Mouse (Mus musculus) MEL (cell line): ENCODE measurements around the gene Ddx19a. TPM values are rescaled to one million over a fixed set of nuclear protein-coding genes. Genes with fewer than 3 reads are reported as not detected.

Experiments used
- DNase-seq: peaks from one replicate; pipeline ENCODE4 v3.0.0; 2011; ENCODE audit warnings: low read depth, low spot score
- H3K27ac ChIP-seq: 2 replicates; pipeline ENCODE4 v1.5.1; 2012; ENCODE audit warnings: low read depth, mild to moderate bottlenecking, control low read depth, low read length, moderate library complexity; ENCODE audit not compliant: control insufficient read depth
- H3K27me3 ChIP-seq, 2 experiments: fragments of 150-350 bp in 1 of 2; sonication (generic) in 1 of 2; 2 replicates each; pipeline ENCODE4 v1.6.1; 2012; ENCODE audit warnings: low read length in 2 of 2, mild to moderate bottlenecking in 2 of 2, improper control_type of control experiment in 1 of 2, moderate library complexity in 1 of 2; ENCODE audit not compliant: insufficient read depth in 2 of 2, control insufficient read depth in 1 of 2
- H3K36me3 ChIP-seq, 2 experiments: 2 replicates each; pipeline ENCODE4 v1.6.1; 2012 to 2014; ENCODE audit warnings: low read length in 2 of 2, improper control_type of control experiment in 1 of 2, inconsistent platforms in 1 of 2, mild to moderate bottlenecking in 1 of 2; ENCODE audit not compliant: insufficient read depth in 2 of 2, control insufficient read depth in 1 of 2
- H3K4me1 ChIP-seq, 2 experiments: fragments of 150-350 bp in 1 of 2; sonication (generic) in 1 of 2; 2 replicates each; pipeline ENCODE4 v1.6.1; 2012; ENCODE audit warnings: low read length in 2 of 2, improper control_type of control experiment in 1 of 2, mild to moderate bottlenecking in 1 of 2; ENCODE audit not compliant: insufficient read depth in 2 of 2, control insufficient read depth in 1 of 2
- H3K4me3 ChIP-seq, 2 experiments: fragments of 150-350 bp in 1 of 2; sonication (generic) in 1 of 2; 2 replicates each; pipeline ENCODE4 v1.5.1; 2012; ENCODE audit warnings: low read depth in 2 of 2, low read length in 2 of 2, mild to moderate bottlenecking in 2 of 2, moderate library complexity in 2 of 2, control low read depth in 1 of 2, improper control_type of control experiment in 1 of 2; ENCODE audit not compliant: control insufficient read depth in 1 of 2, insufficient read depth in 1 of 2
- H3K79me2 ChIP-seq: 2 replicates; pipeline ENCODE4 v1.6.1; 2012; ENCODE audit warnings: mild to moderate bottlenecking, low read length, moderate library complexity; ENCODE audit not compliant: control insufficient read depth, poor library complexity, insufficient read depth
- H3K9ac ChIP-seq: 2 replicates; pipeline ENCODE4 v1.6.1; 2012; ENCODE audit warnings: low read depth, mild to moderate bottlenecking, control low read depth, low read length, moderate library complexity; ENCODE audit not compliant: control insufficient read depth, poor library complexity, severe bottlenecking
- H3K9me3 ChIP-seq: fragments of 150-350 bp; sonication (generic); replicated peaks from 2 replicates; pipeline ENCODE4 v1.6.1; 2012; ENCODE audit warnings: mild to moderate bottlenecking, low read length, improper control_type of control experiment, moderate library complexity; ENCODE audit not compliant: insufficient read depth
- BHLHE40 ChIP-seq: IDR thresholded peaks from 2 replicates; pipeline ENCODE4 v1.6.1; 2012; ENCODE audit warnings: low read depth, mild to moderate bottlenecking, inconsistent platforms, low read length, improper control_type of control experiment, borderline replicate concordance
- CTCF ChIP-seq, 3 experiments: IDR thresholded peaks in 2 of 3; conservative IDR thresholded peaks in 1 of 3; 2 replicates each; pipeline ENCODE4 v1.5.1; 2011 to 2012; ENCODE audit warnings: low read length in 3 of 3, low read depth in 2 of 3, mild to moderate bottlenecking in 2 of 3, improper control_type of control experiment in 1 of 3, inconsistent platforms in 1 of 3, mixed read lengths in 1 of 3, moderate library complexity in 1 of 3; ENCODE audit not compliant: control insufficient read depth in 1 of 3, insufficient read depth in 1 of 3, poor library complexity in 1 of 3, severe bottlenecking in 1 of 3
- E2F4 ChIP-seq: IDR thresholded peaks from 2 replicates; pipeline ENCODE4 v1.6.1; 2011; ENCODE audit warnings: low read depth, low read length, improper control_type of control experiment, borderline replicate concordance
- EP300 ChIP-seq, 2 experiments: IDR thresholded peaks; 2 replicates each; pipeline ENCODE4 v1.6.1; 2011; ENCODE audit warnings: improper control_type of control experiment in 2 of 2, low read length in 2 of 2, low read depth in 1 of 2, mild to moderate bottlenecking in 1 of 2
- MAFK ChIP-seq: IDR thresholded peaks from 2 replicates; pipeline ENCODE4 v1.6.1; 2011; ENCODE audit warnings: low read depth, mild to moderate bottlenecking, low read length, improper control_type of control experiment, borderline replicate concordance
- MAX ChIP-seq: IDR thresholded peaks from 2 replicates; pipeline ENCODE4 v1.6.1; 2011; ENCODE audit warnings: low read length, improper control_type of control experiment
- MAZ ChIP-seq: IDR thresholded peaks from 2 replicates; pipeline ENCODE4 v1.6.1; 2012; ENCODE audit warnings: low read depth, mild to moderate bottlenecking, inconsistent platforms, low read length, improper control_type of control experiment
- MYB ChIP-seq: IDR thresholded peaks from 2 replicates; pipeline ENCODE4 v1.6.1; 2011; ENCODE audit warnings: mild to moderate bottlenecking, low read depth, low read length, improper control_type of control experiment
- NELFE ChIP-seq: IDR thresholded peaks from 2 replicates; pipeline ENCODE4 v1.6.1; 2011; ENCODE audit warnings: low read depth, low read length, improper control_type of control experiment
- POLR2A ChIP-seq, 2 experiments: IDR thresholded peaks; 2 replicates each; pipeline ENCODE4 v1.6.1; 2011 to 2012; ENCODE audit warnings: low read length in 2 of 2, mild to moderate bottlenecking in 2 of 2, control low read depth in 1 of 2, improper control_type of control experiment in 1 of 2, low read depth in 1 of 2, moderate library complexity in 1 of 2; ENCODE audit not compliant: control insufficient read depth in 1 of 2, insufficient read depth in 1 of 2, poor library complexity in 1 of 2
- POLR2AphosphoS5 ChIP-seq: IDR thresholded peaks from 2 replicates; pipeline ENCODE4 v1.6.1; 2012; ENCODE audit warnings: low read depth, borderline replicate concordance, mild to moderate bottlenecking, inconsistent platforms, low read length, moderate library complexity, mixed read lengths
- RAD21 ChIP-seq: IDR thresholded peaks from 2 replicates; pipeline ENCODE4 v1.6.1; 2011; ENCODE audit warnings: mild to moderate bottlenecking, low read depth, low read length, improper control_type of control experiment
- TAL1 ChIP-seq: IDR thresholded peaks from 2 replicates; pipeline ENCODE4 v1.6.1; 2012; ENCODE audit warnings: mild to moderate bottlenecking, inconsistent platforms, low read length, moderate library complexity, mixed read lengths
- TCF12 ChIP-seq: IDR thresholded peaks from 2 replicates; pipeline ENCODE4 v1.6.1; 2014; ENCODE audit warnings: low read depth, mild to moderate bottlenecking, inconsistent platforms, low read length, improper control_type of control experiment, moderate library complexity
- USF2 ChIP-seq, 2 experiments: IDR thresholded peaks; 2 replicates each; pipeline ENCODE4 v1.6.1; 2011 to 2012; ENCODE audit warnings: improper control_type of control experiment in 2 of 2, low read length in 2 of 2, borderline replicate concordance in 1 of 2, inconsistent platforms in 1 of 2, low read depth in 1 of 2, mild to moderate bottlenecking in 1 of 2; ENCODE audit not compliant: insufficient read depth in 1 of 2
- ZC3H11A ChIP-seq: IDR thresholded peaks from 2 replicates; pipeline ENCODE4 v1.6.1; 2012; ENCODE audit warnings: low read depth, mild to moderate bottlenecking, inconsistent platforms, low read length, improper control_type of control experiment
- ZKSCAN1 ChIP-seq: IDR thresholded peaks from 2 replicates; pipeline ENCODE4 v1.6.1; 2012; ENCODE audit warnings: low read depth, mild to moderate bottlenecking, inconsistent platforms, low read length, improper control_type of control experiment, moderate library complexity
- polyA plus RNA-seq, 2 experiments: library from polyadenylated mRNA; stranded (reverse) in 1 of 2; unstranded in 1 of 2; fragments of >175 nt in 1 of 2; fragments of >200 nt in 1 of 2; gene quantifications; 2 replicates each; pipeline versions ENCODE4 v1.2.1 to v1.2.4; 2012; ENCODE audit warnings: low replicate concordance in 2 of 2, low read depth in 1 of 2; ENCODE audit not compliant: insufficient read length in 2 of 2, insufficient read depth in 1 of 2, missing spikeins in 1 of 2
- total RNA-seq: library from RNA; depleted of rRNA; stranded (reverse); fragments of 300-350 nt; gene quantifications from 2 replicates; pipeline ENCODE4 v1.2.3, GENCODE M21; 2012

The Ddx19a gene
- total and polyA plus RNA-seq, 3 experiments, result 17.0 to 168 (median 59.0) TPM

DNA sequence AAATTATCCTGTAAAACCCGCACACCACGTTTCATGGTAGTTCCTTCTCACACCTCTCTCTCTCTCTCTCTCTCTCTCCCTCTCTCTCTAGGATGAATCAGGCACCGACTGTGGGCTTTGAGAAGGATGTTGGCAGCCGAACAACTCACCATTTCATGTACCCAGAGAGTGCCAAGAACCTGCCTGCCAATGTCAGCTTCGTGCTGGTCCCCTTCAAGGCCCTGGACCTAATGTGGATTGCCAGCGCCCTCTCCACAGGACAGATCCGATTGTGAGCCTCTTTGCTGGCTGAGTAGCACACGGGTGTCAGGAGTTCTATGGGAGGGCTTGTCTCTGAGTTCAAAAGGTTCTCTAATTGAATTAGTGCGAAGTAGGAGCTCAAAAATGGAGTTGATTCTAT lies 30.3 kb downstream of the Ddx19a start:
- no peak overlapping the region for H3K9ac ChIP-seq
- TF ChIP-seq ZC3H11A (no peak), NELFE (no peak), MAFK (no peak), MAZ (no peak), POLR2A (IDR thresholded peaks at IDR 0.05; ENCODE audit: control insufficient read depth in 1 of 2, insufficient read depth in 1 of 2, low read depth in 1 of 2, low read length in 2 of 2, poor library complexity in 1 of 2) (no peak), ZKSCAN1 (no peak), POLR2AphosphoS5 (no peak), TAL1 (no peak), MYB (no peak), E2F4 (no peak), CTCF (IDR thresholded peaks at IDR 0.05 in 2 of 3, conservative IDR thresholded peaks at IDR 0.05 in 1 of 3; ENCODE audit: control insufficient read depth in 1 of 3, insufficient read depth in 1 of 3, low read depth in 2 of 3, low read length in 3 of 3, poor library complexity in 1 of 3, severe bottlenecking in 1 of 3) (no peak)
- no peak for DNase-seq
- H3K36me3 ChIP-seq, result peaks cover 0 to 15% of the 10 kb centered on the region in 2 experiments; a peak in 2 of 4 replicates
- H3K27ac ChIP-seq, result no peak overlapping the region
- no peak overlapping the region for H3K4me3 ChIP-seq
- H3K9me3 ChIP-seq, result no peaks in the 10 kb centered on the region
- H3K4me1 ChIP-seq, result peaks cover 4 to 18% of the 10 kb centered on the region in 2 experiments
- H3K79me2 ChIP-seq, result no peaks in the 10 kb centered on the region
- H3K27me3 ChIP-seq, result no peaks in the 10 kb centered on the region

GRCm38 (mm10) chr8:110966586-110966985 lies 31.0 kb downstream of the Ddx19a start:
- Histone ChIP-seq H3K9ac (no peak overlapping the region), H3K36me3 (peaks cover 0 to 15% of the 10 kb centered on the region in 2 experiments; a peak in 2 of 4 replicates), H3K27me3 (no peaks in the 10 kb centered on the region), H3K4me3 (no peak overlapping the region), H3K4me1 (peaks cover 4 to 18% of the 10 kb centered on the region in 2 experiments), H3K27ac (no peak overlapping the region), H3K79me2 (no peaks in the 10 kb centered on the region), H3K9me3 (no peaks in the 10 kb centered on the region)
- TF ChIP-seq TCF12 (no peak), MAZ (no peak), EP300 (IDR thresholded peaks at IDR 0.05; ENCODE audit: low read depth in 1 of 2, low read length in 2 of 2) (no peak), RAD21 (no peak), ZC3H11A (no peak), BHLHE40 (no peak), CTCF (IDR thresholded peaks at IDR 0.05 in 2 of 3, conservative IDR thresholded peaks at IDR 0.05 in 1 of 3; ENCODE audit: control insufficient read depth in 1 of 3, insufficient read depth in 1 of 3, low read depth in 2 of 3, low read length in 3 of 3, poor library complexity in 1 of 3, severe bottlenecking in 1 of 3) (no peak), MAX (no peak), USF2 (IDR thresholded peaks at IDR 0.05; ENCODE audit: borderline replicate concordance in 1 of 2, insufficient read depth in 1 of 2, low read depth in 1 of 2, low read length in 2 of 2) (no peak), NELFE (no peak)
- no peak for DNase-seq
